Mouse (Mus musculus) thymus, adult 2 months (tissue): ENCODE data around the gene Cd28.

ENCODE experiments used
- CTCF ChIP-seq: fragments of 200-500 bp; IDR thresholded peaks from 2 replicates; pipeline ENCODE4 v1.5.1; 2012; ENCODE audit warnings: mild to moderate bottlenecking, control low read depth, low read length, moderate library complexity, borderline replicate concordance; ENCODE audit not compliant: control insufficient read depth, poor library complexity, insufficient read depth; ENCODE audit errors: extremely low read depth
- POLR2A ChIP-seq: fragments of 200-500 bp; IDR thresholded peaks from 2 replicates; pipeline ENCODE4 v1.6.1; 2012; ENCODE audit warnings: mild to moderate bottlenecking, low read length, control low read depth, moderate library complexity; ENCODE audit not compliant: control insufficient read depth, poor library complexity, insufficient read depth; ENCODE audit errors: extremely low read depth

DNA sequence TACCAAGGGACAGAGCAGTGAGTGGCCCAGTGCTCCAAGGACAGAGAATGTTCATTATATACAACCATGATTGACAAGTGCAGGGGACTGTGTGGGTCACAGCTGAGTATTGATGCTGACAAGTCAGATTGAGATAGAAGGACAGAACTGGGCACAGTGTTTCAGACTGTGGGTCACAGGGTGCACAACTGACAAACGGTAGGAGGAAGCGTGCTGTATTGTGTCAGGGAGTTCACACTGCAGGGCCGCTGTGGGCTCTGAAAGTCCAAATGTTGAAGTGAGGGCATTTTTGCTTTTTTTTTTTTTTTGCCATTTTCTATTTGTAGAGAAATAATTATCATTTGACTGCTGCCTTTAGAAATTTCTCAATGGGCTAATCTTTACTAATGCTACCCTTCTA lies 3.4 kb upstream of the Cd28 start:
- TF ChIP-seq CTCF, result no peak
- no peak for TF ChIP-seq POLR2A
